Mouse (Mus musculus): Measurements from ENCODE around the gene Amn.

The Amn gene

DNA sequence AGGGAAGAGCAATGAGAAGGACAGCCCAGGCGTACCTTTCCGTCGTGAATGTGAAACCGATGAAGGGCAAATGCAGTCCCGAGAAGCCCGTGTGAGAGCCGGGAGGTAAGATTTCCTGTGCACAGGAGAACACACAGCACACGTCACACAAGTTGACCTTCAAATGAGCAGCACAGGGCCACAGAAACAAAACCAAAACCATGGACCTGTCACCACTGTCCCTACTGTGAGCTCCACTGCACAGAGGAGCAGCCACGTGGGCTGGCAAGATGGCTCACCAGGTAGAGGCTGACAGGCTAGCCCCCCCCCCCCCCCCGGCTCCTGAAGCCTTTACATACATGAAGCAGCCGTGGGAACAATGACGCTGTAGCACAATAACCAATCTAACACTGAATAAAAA lies 54.1 kb downstream of the Amn start:
- no peak for DNase-seq

DNA sequence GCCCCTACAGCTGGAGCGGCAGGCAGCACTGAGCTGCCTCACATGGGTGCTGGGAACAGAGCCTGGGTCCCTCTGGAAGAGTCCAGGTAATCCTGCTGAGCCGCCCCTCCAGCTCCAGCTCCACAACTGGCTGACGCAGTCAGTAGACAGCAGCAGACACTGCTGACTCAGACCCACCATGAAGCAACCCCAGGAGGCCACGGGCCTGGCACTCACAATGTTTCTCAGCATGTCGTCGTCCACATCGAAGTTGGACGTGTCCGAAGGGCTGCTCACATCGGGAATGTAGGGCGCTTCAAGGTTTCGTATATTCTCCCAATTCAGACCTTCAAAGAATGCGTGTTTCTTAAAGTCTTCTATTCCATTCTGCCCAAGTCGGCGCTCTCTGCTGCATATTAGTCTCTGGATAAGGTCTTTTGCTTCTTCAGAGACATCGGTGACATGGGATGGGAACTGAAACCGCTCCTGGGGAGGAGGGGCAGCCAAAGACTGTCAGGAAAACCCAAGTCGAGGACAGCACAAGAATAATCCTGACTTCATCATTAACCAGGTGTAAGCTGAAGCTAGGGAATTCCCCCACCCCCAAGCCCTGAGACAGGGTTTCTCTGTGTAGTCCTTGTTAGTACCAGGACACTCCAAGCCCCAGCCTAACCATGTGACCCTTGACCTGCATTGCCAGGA lies 55.0 kb downstream of the Amn start:
- DNase-seq, result no peak

Measured in lung, adult 18-20 months (tissue).